Mouse (Mus musculus) testis, adult 2 months (tissue): Measurements from ENCODE around the gene Zfp637.

ENCODE experiments used
- CTCF ChIP-seq: fragments of 200-500 bp; IDR thresholded peaks from 2 replicates; pipeline ENCODE4 v1.5.1; 2012; ENCODE audit warnings: low read depth, mild to moderate bottlenecking, inconsistent platforms, low read length, moderate library complexity; ENCODE audit not compliant: control insufficient read depth, insufficient read depth, insufficient replicate concordance
- POLR2A ChIP-seq: fragments of 200-500 bp; IDR thresholded peaks from 2 replicates; pipeline ENCODE4 v1.6.1; 2012; ENCODE audit warnings: low read depth, mild to moderate bottlenecking, inconsistent platforms, low read length, moderate library complexity; ENCODE audit not compliant: control insufficient read depth

- TF ChIP-seq POLR2A (no peak), CTCF (no peak)
Measured at GRCm38 (mm10) chr6:117807756-117808155, 33.2 kb upstream of the Zfp637 start.
